Comparison of ENCODE assay signal across 19 mouse cellular contexts in genomic region chr2:121614483-121615198, GRCm38 (mm10).
DNase-seq lines count a peak whose midpoint lies in the region; ATAC-seq and TF ChIP-seq lines count a peak whose summit lies in the region.
"Had no signal": no experiment of that assay in that cellular context is flagged by ENCODE, and none has a peak within 500 bp of the region (broad histone marks: within the 10 kb centered on the region; RNA-seq: fewer than 3 reads in every experiment).

No protein-coding gene starts in this region.

- peaks cover 33% of the 10 kb centered on the region for H3K4me1 ChIP-seq in heart, embryonic 10.5 days
- no peaks in the 10 kb centered on the region for H3K4me1 ChIP-seq in lung, postnatal 0 days (ENCODE audit: insufficient read depth, low read depth, low read length)
- H3K4me1 ChIP-seq: liver, embryonic 15.5 days had no signal

- H3K36me3 ChIP-seq in heart, embryonic 10.5 days, result no peaks in the 10 kb centered on the region
- H3K36me3 ChIP-seq in lung, postnatal 0 days (ENCODE audit: insufficient read depth, low read length), result no peaks in the 10 kb centered on the region
- H3K36me3 ChIP-seq: embryonic facial prominence, embryonic 13.5 days; heart, embryonic 15.5 days; liver, embryonic 15.5 days had no signal

- no peaks in the 10 kb centered on the region for H3K27me3 ChIP-seq in heart, embryonic 10.5 days (ENCODE audit: insufficient read depth, poor library complexity, severe bottlenecking)
- H3K27me3 ChIP-seq in lung, postnatal 0 days (replicated peaks; ENCODE audit: insufficient read depth, low read length), result no peaks in the 10 kb centered on the region
- H3K27me3 ChIP-seq: embryonic facial prominence, embryonic 13.5 days; heart, embryonic 15.5 days; liver, embryonic 15.5 days had no signal

- WGBS in heart, embryonic 10.5 days, result 70% methylated on average over 9 of the region's 9 CpGs
- WGBS in lung, postnatal 0 days, result 81% methylated on average over 9 of the region's 9 CpGs

- H3K4me2 ChIP-seq in lung, postnatal 0 days (replicated peaks; ENCODE audit: low read depth, low read length), result no peak overlapping the region
- H3K4me2 ChIP-seq: embryonic facial prominence, embryonic 13.5 days; heart, embryonic 15.5 days; liver, embryonic 15.5 days had no signal

- no peak for ATAC-seq in lung, postnatal 0 days
- ATAC-seq: forebrain, postnatal 0 days; hindbrain, postnatal 0 days had no signal

- no peak overlapping the region for H3K9ac ChIP-seq in lung, postnatal 0 days (replicated peaks; ENCODE audit: low read depth)
- H3K9ac ChIP-seq: embryonic facial prominence, embryonic 13.5 days; forebrain, postnatal 0 days; heart, embryonic 15.5 days; liver, embryonic 15.5 days had no signal

- peak; percentile 84 to 86 for DNase-seq in adrenal gland, adult (ENCODE audit: inconsistent age in 2 of 2, low spot score in 1 of 2)
- no peak for DNase-seq in adrenal gland, adult 18-20 months (ENCODE audit: low spot score in 2 of 2)
- peak; percentile 25 to 50 for DNase-seq in heart, postnatal 14 days
- no peak for DNase-seq in heart, embryonic 10.5 days (ENCODE audit: low spot score)
- peak; percentile 77 for DNase-seq in brain, adult 2 months (ENCODE audit: low read depth, low spot score)
- DNase-seq in cerebellum, postnatal 10 days, result peak; percentile 55 to 65
- DNase-seq in embryo, embryonic 10.5 days (ENCODE audit: low spot score), result no peak
- no peak for DNase-seq in lung, postnatal 0 days (ENCODE audit: low spot score)
- DNase-seq: forebrain, postnatal 0 days; gastrocnemius, postnatal 25 days; kidney, adult 11 months; kidney, postnatal 14 days; lung, postnatal 10 days; thymus, adult 18-20 months had no signal

- no peak for TF ChIP-seq EP300 in lung, postnatal 0 days (IDR thresholded peaks at IDR 0.05)

- H3K4me3 ChIP-seq in heart, embryonic 10.5 days, result no peak overlapping the region
- no peak overlapping the region for H3K4me3 ChIP-seq in lung, postnatal 0 days (ENCODE audit: low read depth, low read length)
- H3K4me3 ChIP-seq: embryonic facial prominence, embryonic 13.5 days; heart, embryonic 15.5 days; liver, embryonic 15.5 days; megakaryocyte, embryonic 14.5 days had no signal

- no peak for TF ChIP-seq CTCF in lung, postnatal 0 days (IDR thresholded peaks at IDR 0.05)

- no peak overlapping the region for H3K27ac ChIP-seq in heart, embryonic 10.5 days
- H3K27ac ChIP-seq in lung, postnatal 0 days (ENCODE audit: low read length), result no peak overlapping the region
- H3K27ac ChIP-seq: embryonic facial prominence, embryonic 13.5 days; heart, embryonic 15.5 days; hindbrain, postnatal 0 days; liver, embryonic 15.5 days had no signal

- intact Hi-C loops in heart, postnatal 14 days (cut with DNase I), result no loop called here

- H3K9me3 ChIP-seq in heart, embryonic 10.5 days, result no peaks in the 10 kb centered on the region
- H3K9me3 ChIP-seq in lung, postnatal 0 days (ENCODE audit: low read length), result no peaks in the 10 kb centered on the region
- H3K9me3 ChIP-seq: embryonic facial prominence, embryonic 13.5 days; heart, embryonic 15.5 days; liver, embryonic 15.5 days; megakaryocyte, embryonic 14.5 days had no signal

Comparison
In these comparisons a context has a peak if more than half of its experiments do, and no peak if none do; other contexts are left out.
1. DNase-seq: peak in adrenal gland, adult (2 of 2), heart, postnatal 14 days (2 of 2), brain, adult 2 months (single experiment) and cerebellum, postnatal 10 days (2 of 2); none in adrenal gland, adult 18-20 months (0 of 2), heart, embryonic 10.5 days (single experiment), embryo, embryonic 10.5 days (single experiment) and lung, postnatal 0 days (single experiment).